Mouse (Mus musculus) left cerebral cortex, adult 2 months (tissue): ENCODE results near the gene Ptprt. TPM values are rescaled to one million over a fixed set of nuclear protein-coding genes. Genes with fewer than 3 reads are reported as not detected.
"Not testable (repeated sequence)": the region's sequence is repeated elsewhere in the genome, so short reads cannot be mapped to it uniquely, and the experiment has no call there.

Experiments
- DNase-seq, 2 experiments: peaks; one replicate each; pipeline ENCODE4 v3.0.0; 2021 to 2022; ENCODE audit warnings: low spot score in 2 of 2, mixed read lengths in 1 of 2; ENCODE audit errors: extremely low spot score in 1 of 2
- H3K27ac ChIP-seq: fragments of 200-600 bp; 2 replicates; pipeline ENCODE4 v1.8.1; 2022
- H3K4me3 ChIP-seq: fragments of 200-600 bp; 2 replicates; pipeline ENCODE4 v1.8.1; 2022
- CTCF ChIP-seq: fragments of 200-600 bp; IDR thresholded peaks from 2 replicates; pipeline ENCODE4 v1.8.1; 2022; ENCODE audit warnings: antibody characterized with exemption, mild to moderate bottlenecking, moderate library complexity
- intact Hi-C: fragments of 180-260 bp; cut with DNase I; formaldehyde crosslinking; loops from one replicate; pipeline ENCODE4 v1.15.1; 2025
- total RNA-seq, 2 experiments: library from RNA; stranded (reverse); gene quantifications; 2 replicates each; pipeline ENCODE4 v1.2.3; 2021

The Ptprt gene
- total RNA-seq, 2 experiments from 2014 or later: 101 to 103 TPM

GRCm38 (mm10) chr2:161534151-161534550, 1126.8 kb downstream of the Ptprt start:
- TF ChIP-seq CTCF: no peak

GRCm38 (mm10) chr2:161527192-161527591, 1133.8 kb downstream of the Ptprt start:
- intact Hi-C loops: no loop called here
- H3K27ac ChIP-seq: no peak overlapping the region
- no peak for TF ChIP-seq CTCF
- DNase-seq: no peak
- no peak overlapping the region for H3K4me3 ChIP-seq

More at GRCm38 (mm10) chr2:161534151-161534550, 1126.8 kb downstream of the Ptprt start:
- DNase-seq: no peak
- Histone ChIP-seq H3K27ac (no peak overlapping the region), H3K4me3 (no peak overlapping the region)
- intact Hi-C loops: no loop called here

GRCm38 (mm10) chr2:161519671-161520070, 1141.3 kb downstream of the Ptprt start:
- no peak for TF ChIP-seq CTCF
- no peak overlapping the region for H3K4me3 ChIP-seq
- H3K27ac ChIP-seq: no peak overlapping the region
- DNase-seq: no peak
- intact Hi-C loops: no loop called here

- Histone ChIP-seq H3K4me3 (no peak overlapping the region), H3K27ac (no peak overlapping the region)
- peak; percentile 50 to 63 for DNase-seq
- intact Hi-C loops: no loop called here
- no peak for TF ChIP-seq CTCF
Measured at GRCm38 (mm10) chr2:161516921-161517320, 1144.0 kb downstream of the Ptprt start.

GRCm38 (mm10) chr2:161513256-161513655, 1147.7 kb downstream of the Ptprt start:
- intact Hi-C loops: no loop called here
- H3K4me3 ChIP-seq: no peak overlapping the region
- no peak overlapping the region for H3K27ac ChIP-seq
- TF ChIP-seq CTCF: no peak
- DNase-seq: no peak

- DNase-seq, H3K4me3 ChIP-seq, H3K27ac ChIP-seq, intact Hi-C loops: not testable (repeated sequence)
Measured at GRCm38 (mm10) chr2:161511880-161512570, 1148.9 kb downstream of the Ptprt start.

- intact Hi-C loops: no loop called here
- no peak for TF ChIP-seq CTCF
Measured at GRCm38 (mm10) chr2:161511101-161511759, 1149.7 kb downstream of the Ptprt start.

GRCm38 (mm10) chr2:161499097-161499899, 1161.6 kb downstream of the Ptprt start:
- Histone ChIP-seq H3K27ac (no peak overlapping the region), H3K4me3 (no peak overlapping the region)
- no peak for DNase-seq
- no peak for TF ChIP-seq CTCF
- intact Hi-C loops: no loop called here

More at GRCm38 (mm10) chr2:161511101-161511759, 1149.7 kb downstream of the Ptprt start:
- Histone ChIP-seq H3K4me3 (peak overlapping the region; percentile 15; the same call in 1 of the 2 replicates), H3K27ac (no peak overlapping the region)
- no peak for DNase-seq

- no peak overlapping the region for H3K27ac ChIP-seq
- peak in 1 of 2 experiments; percentile 17 for DNase-seq
- intact Hi-C loops: no loop called here
- peak overlapping the region; percentile 37 for H3K4me3 ChIP-seq
- TF ChIP-seq CTCF: no peak
Measured at GRCm38 (mm10) chr2:161498449-161499096, 1162.4 kb downstream of the Ptprt start.

GRCm38 (mm10) chr2:161481741-161482140, 1179.2 kb downstream of the Ptprt start:
- no peak overlapping the region for H3K27ac ChIP-seq
- intact Hi-C loops: no loop called here
- H3K4me3 ChIP-seq: no peak overlapping the region
- TF ChIP-seq CTCF: no peak
- no peak for DNase-seq

GRCm38 (mm10) chr2:161480445-161480844, 1180.5 kb downstream of the Ptprt start:
- no peak overlapping the region for H3K27ac ChIP-seq
- no peak overlapping the region for H3K4me3 ChIP-seq
- intact Hi-C loops: no loop called here
- TF ChIP-seq CTCF: no peak
- DNase-seq: no peak
